ENCODE assay signal across 18 mouse cellular contexts in the genomic region with DNA sequence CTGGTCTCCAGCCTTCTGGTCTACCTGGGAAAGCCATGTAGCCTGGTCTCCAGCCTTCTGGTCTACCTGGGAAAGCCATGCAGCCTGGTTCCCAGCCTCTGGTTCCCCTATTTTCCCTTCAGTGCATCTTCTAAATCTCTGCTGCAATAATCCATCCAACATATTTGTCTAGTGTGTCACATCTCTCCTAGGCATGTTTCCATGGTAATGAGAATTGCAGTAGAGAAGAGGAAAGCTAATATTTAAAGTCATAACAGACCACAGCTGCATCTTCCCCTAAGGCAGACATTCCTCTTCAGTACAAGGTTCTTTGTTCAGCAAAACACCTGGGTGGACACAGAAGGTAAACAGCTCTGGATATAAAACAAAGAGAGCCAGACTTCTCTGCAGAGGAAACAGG. TPM values are rescaled to one million over a fixed set of nuclear protein-coding genes. Genes with fewer than 3 reads are reported as not detected.
DNase-seq lines count a peak whose midpoint lies in the region; ATAC-seq and TF ChIP-seq lines count a peak whose summit lies in the region.
"Had no signal": no experiment of that assay in that cellular context is flagged by ENCODE, and none has a peak within 500 bp of the region (broad histone marks: within the 10 kb centered on the region; RNA-seq: fewer than 3 reads in every experiment).

No protein-coding gene starts in this region.

- H3K4me3 ChIP-seq in forebrain, embryonic 16.5 days (replicated peaks; ENCODE audit: low read length), result no peak overlapping the region
- H3K4me3 ChIP-seq in forebrain, embryonic 10.5 days, result no peak overlapping the region
- H3K4me3 ChIP-seq in limb, embryonic 14.5 days (replicated peaks; ENCODE audit: low read length), result no peak overlapping the region
- no peak overlapping the region for H3K4me3 ChIP-seq in limb, embryonic 10.5 days
- H3K4me3 ChIP-seq in embryonic facial prominence, embryonic 14.5 days (ENCODE audit: low read depth, low read length), result no peak overlapping the region
- H3K4me3 ChIP-seq: embryonic facial prominence, embryonic 12.5 days; heart, adult 2 months had no signal

- H3K9me3 ChIP-seq in forebrain, embryonic 16.5 days (ENCODE audit: control insufficient read depth, low read length), result no peaks in the 10 kb centered on the region
- peaks cover 11% of the 10 kb centered on the region for H3K9me3 ChIP-seq in forebrain, embryonic 10.5 days
- H3K9me3 ChIP-seq in limb, embryonic 14.5 days (ENCODE audit: control insufficient read depth, low read length), result no peaks in the 10 kb centered on the region
- H3K9me3 ChIP-seq in limb, embryonic 10.5 days (replicated peaks), result no peaks in the 10 kb centered on the region
- H3K9me3 ChIP-seq in embryonic facial prominence, embryonic 14.5 days (ENCODE audit: control insufficient read depth, low read length), result no peaks in the 10 kb centered on the region
- H3K9me3 ChIP-seq: embryonic facial prominence, embryonic 12.5 days had no signal

- no peak; the same call in 1 of the 2 replicates for ATAC-seq in forebrain, embryonic 16.5 days
- peak; percentile 41; the same call in 1 of the 2 replicates for ATAC-seq in limb, embryonic 14.5 days (ENCODE audit: low FRiP score, low read depth)
- ATAC-seq in embryonic facial prominence, embryonic 14.5 days (ENCODE audit: low read depth), result peak; percentile 26; the same call in 1 of the 2 replicates
- ATAC-seq: liver, postnatal 0 days had no signal

- no peaks in the 10 kb centered on the region for H3K36me3 ChIP-seq in forebrain, embryonic 16.5 days (ENCODE audit: control insufficient read depth, insufficient read depth)
- no peaks in the 10 kb centered on the region for H3K36me3 ChIP-seq in forebrain, embryonic 10.5 days (replicated peaks)
- no peaks in the 10 kb centered on the region for H3K36me3 ChIP-seq in limb, embryonic 14.5 days (ENCODE audit: control insufficient read depth, insufficient read depth, low read length)
- H3K36me3 ChIP-seq in limb, embryonic 10.5 days, result no peaks in the 10 kb centered on the region
- no peaks in the 10 kb centered on the region for H3K36me3 ChIP-seq in embryonic facial prominence, embryonic 14.5 days (ENCODE audit: control insufficient read depth, insufficient read depth, low read length)
- H3K36me3 ChIP-seq: embryonic facial prominence, embryonic 12.5 days had no signal

- no peak for DNase-seq in forebrain, embryonic 10.5 days (ENCODE audit: extremely low spot score, low spot score)
- DNase-seq in limb, embryonic 14.5 days (ENCODE audit: low spot score), result no peak
- DNase-seq in limb, embryonic 10.5 days (ENCODE audit: low spot score), result no peak
- DNase-seq in embryonic facial prominence, embryonic 14.5 days (ENCODE audit: low spot score), result peak; percentile 48
- DNase-seq in urinary bladder, postnatal 36 days (ENCODE audit: low spot score in 2 of 2), result no peak
- no peak for DNase-seq in spleen, adult 12 weeks (ENCODE audit: low spot score)
- DNase-seq: adrenal gland, adult 2 months; B cell, adult 2 months; cerebellum, adult 8-10 months; gastrocnemius, postnatal 25 days; heart, adult 2 months; kidney, adult 18-20 months; liver, postnatal 0 days; lung, postnatal 10 days; thymus, postnatal 25 days had no signal

- no peaks in the 10 kb centered on the region for H3K27me3 ChIP-seq in forebrain, embryonic 16.5 days (replicated peaks; ENCODE audit: control insufficient read depth, insufficient read depth, low read length)
- no peaks in the 10 kb centered on the region for H3K27me3 ChIP-seq in forebrain, embryonic 10.5 days (ENCODE audit: poor library complexity, severe bottlenecking)
- H3K27me3 ChIP-seq in limb, embryonic 14.5 days (ENCODE audit: control insufficient read depth, insufficient read depth, low read length), result no peaks in the 10 kb centered on the region
- H3K27me3 ChIP-seq in limb, embryonic 10.5 days (ENCODE audit: low read depth, poor library complexity, severe bottlenecking), result no peaks in the 10 kb centered on the region
- no peaks in the 10 kb centered on the region for H3K27me3 ChIP-seq in embryonic facial prominence, embryonic 14.5 days (replicated peaks; ENCODE audit: control insufficient read depth, insufficient read depth, low read length)
- H3K27me3 ChIP-seq: embryonic facial prominence, embryonic 12.5 days had no signal

- H3K27ac ChIP-seq in forebrain, embryonic 16.5 days (ENCODE audit: low read length), result peak overlapping the region; percentile 34; the same call in 1 of the 2 replicates
- no peak overlapping the region for H3K27ac ChIP-seq in forebrain, embryonic 10.5 days
- no peak overlapping the region for H3K27ac ChIP-seq in limb, embryonic 14.5 days (replicated peaks; ENCODE audit: low read depth, low read length)
- H3K27ac ChIP-seq in limb, embryonic 10.5 days, result no peak overlapping the region
- H3K27ac ChIP-seq in embryonic facial prominence, embryonic 14.5 days (replicated peaks; ENCODE audit: low read depth, low read length), result no peak overlapping the region
- H3K27ac ChIP-seq: embryonic facial prominence, embryonic 12.5 days; heart, adult 2 months; kidney, postnatal 0 days had no signal

- no peak for TF ChIP-seq POLR2A in limb, embryonic 14.5 days (IDR thresholded peaks at IDR 0.05; ENCODE audit: borderline replicate concordance, extremely low read depth, insufficient read depth, insufficient read length)

- no peak overlapping the region for H3K4me2 ChIP-seq in forebrain, embryonic 16.5 days (ENCODE audit: low read length)
- no peak overlapping the region for H3K4me2 ChIP-seq in limb, embryonic 14.5 days (replicated peaks; ENCODE audit: low read depth, low read length, severe bottlenecking)
- H3K4me2 ChIP-seq in embryonic facial prominence, embryonic 14.5 days (ENCODE audit: low read depth, low read length), result no peak overlapping the region
- H3K4me2 ChIP-seq: embryonic facial prominence, embryonic 12.5 days had no signal

- H3K9ac ChIP-seq in forebrain, embryonic 16.5 days (replicated peaks; ENCODE audit: low read depth, low read length), result no peak overlapping the region
- H3K9ac ChIP-seq in limb, embryonic 14.5 days (ENCODE audit: low read depth, low read length, severe bottlenecking), result no peak overlapping the region
- no peak overlapping the region for H3K9ac ChIP-seq in embryonic facial prominence, embryonic 14.5 days (ENCODE audit: low read depth, low read length)
- H3K9ac ChIP-seq: embryonic facial prominence, embryonic 12.5 days; liver, postnatal 0 days had no signal

- H3K4me1 ChIP-seq in forebrain, embryonic 16.5 days (replicated peaks; ENCODE audit: control insufficient read depth, insufficient read depth, low read length), result no peaks in the 10 kb centered on the region
- no peaks in the 10 kb centered on the region for H3K4me1 ChIP-seq in forebrain, embryonic 10.5 days
- H3K4me1 ChIP-seq in limb, embryonic 14.5 days (ENCODE audit: control insufficient read depth, insufficient read depth, low read length), result no peaks in the 10 kb centered on the region
- no peaks in the 10 kb centered on the region for H3K4me1 ChIP-seq in limb, embryonic 10.5 days
- no peaks in the 10 kb centered on the region for H3K4me1 ChIP-seq in embryonic facial prominence, embryonic 14.5 days (ENCODE audit: control insufficient read depth, insufficient read depth, low read length)
- H3K4me1 ChIP-seq: embryonic facial prominence, embryonic 12.5 days had no signal

RNA-seq across cellular contexts. Expression of a gene that starts 16.5 kb away (rescaled TPM):
- 14.1 TPM in 2 replicates for polyA plus RNA-seq in forebrain, embryonic 16.5 days (2015; fragmentation: Nextera tagmentation; extraction: Ambion mirVana)
- polyA plus RNA-seq in forebrain, embryonic 10.5 days (2016; fragmentation: Nextera tagmentation; extraction: Ambion mirVana), result 14.4 and 14.5 TPM in 2 replicates
- 79.8 and 83.7 TPM in 2 replicates for polyA plus RNA-seq in limb, embryonic 14.5 days (2012; rRNA removed)
- 37.5 and 58.6 TPM in 2 replicates for polyA plus RNA-seq in limb, embryonic 14.5 days (2014; fragmentation: Nextera tagmentation; extraction: Ambion mirVana)
- polyA plus RNA-seq in limb, embryonic 10.5 days (2016; fragmentation: Nextera tagmentation; extraction: Ambion mirVana), result 17.8 and 18.6 TPM in 2 replicates
- polyA plus RNA-seq in embryonic facial prominence, embryonic 14.5 days (2014; fragmentation: Nextera tagmentation; extraction: Ambion mirVana), result 30.0 and 31.1 TPM in 2 replicates
